Mouse (Mus musculus): ENCODE results near the gene Olfr1270. TPM values are rescaled to one million over a fixed set of nuclear protein-coding genes. Genes with fewer than 3 reads are reported as not detected.

Olfr1270 gene
- polyA plus RNA-seq (2014; fragmentation: Illumina TruSeq; extraction: RNeasy Lipid Tissue Mini Kit (QIAGEN cat#74804); ENCODE audit: low read depth, low replicate concordance): not detected

GRCm38 (mm10) chr2:90152991-90153390 lies at the start of gene Olfr1270:
TSS of gene Olfr1270 (minus strand) at chr2:90153091.

GRCm38 (mm10) chr2:90142196-90142595 lies 10.7 kb downstream of the Olfr1270 start, which contains the start of gene Olfr32:
TSS of gene Olfr32 (minus strand) at chr2:90142296.

GRCm38 (mm10) chr2:90121312-90121711 lies 31.6 kb downstream of the Olfr1270 start, which contains the start of gene Olfr1269:
TSS of gene Olfr1269 (minus strand) at chr2:90121412.

Other genes with a start within 250 kb of the Olfr1270 start
- gene Olfr1258, start 225.8 kb downstream of the Olfr1270 start, polyA plus RNA-seq (2014; fragmentation: Illumina TruSeq; extraction: RNeasy Lipid Tissue Mini Kit (QIAGEN cat#74804); ENCODE audit: low read depth, low replicate concordance): not detected
- gene Olfr1259, start 204.4 kb downstream of the Olfr1270 start, polyA plus RNA-seq (2014; fragmentation: Illumina TruSeq; extraction: RNeasy Lipid Tissue Mini Kit (QIAGEN cat#74804); ENCODE audit: low read depth, low replicate concordance): not detected
- gene Olfr1260, start 178.8 kb downstream of the Olfr1270 start, polyA plus RNA-seq (2014; fragmentation: Illumina TruSeq; extraction: RNeasy Lipid Tissue Mini Kit (QIAGEN cat#74804); ENCODE audit: low read depth, low replicate concordance): not detected
- gene Olfr1261, start 161.9 kb downstream of the Olfr1270 start, polyA plus RNA-seq (2014; fragmentation: Illumina TruSeq; extraction: RNeasy Lipid Tissue Mini Kit (QIAGEN cat#74804); ENCODE audit: low read depth, low replicate concordance): not detected
- not detected for gene Olfr1262, start 152.9 kb downstream of the Olfr1270 start, polyA plus RNA-seq (2014; fragmentation: Illumina TruSeq; extraction: RNeasy Lipid Tissue Mini Kit (QIAGEN cat#74804); ENCODE audit: low read depth, low replicate concordance)
- gene Olfr1263, start 141.0 kb downstream of the Olfr1270 start, polyA plus RNA-seq (2014; fragmentation: Illumina TruSeq; extraction: RNeasy Lipid Tissue Mini Kit (QIAGEN cat#74804); ENCODE audit: low read depth, low replicate concordance): not detected
- not detected for gene Olfr1264, start 127.5 kb downstream of the Olfr1270 start, polyA plus RNA-seq (2014; fragmentation: Illumina TruSeq; extraction: RNeasy Lipid Tissue Mini Kit (QIAGEN cat#74804); ENCODE audit: low read depth, low replicate concordance)
- gene Olfr1265, start 117.8 kb downstream of the Olfr1270 start, polyA plus RNA-seq (2014; fragmentation: Illumina TruSeq; extraction: RNeasy Lipid Tissue Mini Kit (QIAGEN cat#74804); ENCODE audit: low read depth, low replicate concordance): not detected
- not detected for gene Olfr140, start 89.5 kb downstream of the Olfr1270 start, polyA plus RNA-seq (2014; fragmentation: Illumina TruSeq; extraction: RNeasy Lipid Tissue Mini Kit (QIAGEN cat#74804); ENCODE audit: low read depth, low replicate concordance)
- gene Olfr1269, start 31.7 kb downstream of the Olfr1270 start, polyA plus RNA-seq (2014; fragmentation: Illumina TruSeq; extraction: RNeasy Lipid Tissue Mini Kit (QIAGEN cat#74804); ENCODE audit: low read depth, low replicate concordance): not detected
- gene Olfr32, start 10.8 kb downstream of the Olfr1270 start, polyA plus RNA-seq (2014; fragmentation: Illumina TruSeq; extraction: RNeasy Lipid Tissue Mini Kit (QIAGEN cat#74804); ENCODE audit: low read depth, low replicate concordance): not detected
- not detected for gene Olfr1506, start 71.4 kb upstream of the Olfr1270 start, polyA plus RNA-seq (2014; fragmentation: Illumina TruSeq; extraction: RNeasy Lipid Tissue Mini Kit (QIAGEN cat#74804); ENCODE audit: low read depth, low replicate concordance)
- gene Olfr142, start 104.5 kb upstream of the Olfr1270 start, polyA plus RNA-seq (2014; fragmentation: Illumina TruSeq; extraction: RNeasy Lipid Tissue Mini Kit (QIAGEN cat#74804); ENCODE audit: low read depth, low replicate concordance): not detected
- not detected for gene Olfr1271, start 117.9 kb upstream of the Olfr1270 start, polyA plus RNA-seq (2014; fragmentation: Illumina TruSeq; extraction: RNeasy Lipid Tissue Mini Kit (QIAGEN cat#74804); ENCODE audit: low read depth, low replicate concordance)
- not detected for gene Olfr1272, start 139.8 kb upstream of the Olfr1270 start, polyA plus RNA-seq (2014; fragmentation: Illumina TruSeq; extraction: RNeasy Lipid Tissue Mini Kit (QIAGEN cat#74804); ENCODE audit: low read depth, low replicate concordance)
- not detected for gene Gm13769, start 169.1 kb upstream of the Olfr1270 start, polyA plus RNA-seq (2014; fragmentation: Illumina TruSeq; extraction: RNeasy Lipid Tissue Mini Kit (QIAGEN cat#74804); ENCODE audit: low read depth, low replicate concordance)
- not detected for gene Olfr1274-ps, start 245.6 kb upstream of the Olfr1270 start, polyA plus RNA-seq (2014; fragmentation: Illumina TruSeq; extraction: RNeasy Lipid Tissue Mini Kit (QIAGEN cat#74804); ENCODE audit: low read depth, low replicate concordance)

All from adipose tissue, adult 10 weeks (tissue).